Mouse (Mus musculus) embryonic facial prominence, embryonic 14.5 days (tissue): ENCODE data around the gene Hrasls. TPM values are rescaled to one million over a fixed set of nuclear protein-coding genes. Genes with fewer than 3 reads are reported as not detected.

Experiments
- ATAC-seq: fragments of 200-750 bp; cut with Nextera tagmentation; 2 replicates; pipeline ENCODE4 v1.8.0; 2017; ENCODE audit warnings: low read depth, moderate number of reproducible peaks, moderate TSS enrichment
- DNase-seq: peaks from one replicate; pipeline ENCODE4 v3.0.0-alpha.2; 2015; ENCODE audit warnings: low spot score
- H3K27ac ChIP-seq: fragments of 300-500 bp; sonication (generic); replicated peaks from 2 replicates; pipeline ENCODE4 v1.5.1; 2014; ENCODE audit warnings: low read depth, mild to moderate bottlenecking, low read length, moderate library complexity
- H3K27me3 ChIP-seq: fragments of 300-500 bp; sonication (generic); replicated peaks from 2 replicates; pipeline ENCODE4 v1.6.1; 2014; ENCODE audit warnings: low read length; ENCODE audit not compliant: control insufficient read depth, insufficient read depth
- H3K36me3 ChIP-seq: fragments of 300-500 bp; sonication (generic); 2 replicates; pipeline ENCODE4 v1.6.1; 2014; ENCODE audit warnings: low read length, mixed read lengths; ENCODE audit not compliant: control insufficient read depth, insufficient read depth
- H3K4me1 ChIP-seq: fragments of 300-500 bp; sonication (generic); 2 replicates; pipeline ENCODE4 v1.6.1; 2014; ENCODE audit warnings: antibody characterized with exemption, low read length; ENCODE audit not compliant: control insufficient read depth, insufficient read depth
- H3K4me2 ChIP-seq: fragments of 300-500 bp; sonication (generic); 2 replicates; pipeline ENCODE4 v1.6.1; 2014; ENCODE audit warnings: low read depth, mild to moderate bottlenecking, low read length, moderate library complexity, mixed read lengths
- H3K4me3 ChIP-seq: fragments of 300-500 bp; sonication (generic); 2 replicates; pipeline ENCODE4 v1.5.1; 2014; ENCODE audit warnings: low read depth, mild to moderate bottlenecking, low read length
- H3K9ac ChIP-seq: fragments of 300-500 bp; sonication (generic); 2 replicates; pipeline ENCODE4 v1.6.1; 2014; ENCODE audit warnings: low read depth, mild to moderate bottlenecking, low read length, moderate library complexity, mixed read lengths
- H3K9me3 ChIP-seq: fragments of 300-500 bp; sonication (generic); 2 replicates; pipeline ENCODE4 v1.6.1; 2016; ENCODE audit warnings: low read length; ENCODE audit not compliant: control insufficient read depth
- WGBS: fragments of 180-500 bp; shearing (Covaris S2); extraction: QIAGEN DNeasy Blood & Tissue Kit; methylation state at CpG from one replicate; pipeline ENCODE4 v1.1.7; 2014; 5-methylcytosine and 5-hydroxymethylcytosine counted together
- polyA plus RNA-seq: library from polyadenylated mRNA; unstranded; fragments of >200 nt; fragmentation: Nextera tagmentation; extraction: Ambion mirVana; gene quantifications from 2 replicates; pipeline ENCODE4 v1.2.1, GENCODE M21; 2014

The Hrasls gene
- polyA plus RNA-seq, 1 experiment from 2014 or later = 2.2 TPM

- Histone ChIP-seq H3K36me3 (no peaks in the 10 kb centered on the region), H3K9ac (no peak overlapping the region), H3K4me2 (no peak overlapping the region), H3K9me3 (no peaks in the 10 kb centered on the region), H3K27me3 (no peaks in the 10 kb centered on the region), H3K4me3 (no peak overlapping the region), H3K27ac (no peak overlapping the region), H3K4me1 (no peaks in the 10 kb centered on the region; the same call in 1 of the 2 replicates)
- DNase-seq (peak; percentile 33), ATAC-seq (no peak)
- 70% methylated on average over 1 of the region's 1 CpGs for WGBS
Measured at GRCm38 (mm10) chr16:29195156-29195555, 14.3 kb upstream of the Hrasls start.

- Histone ChIP-seq H3K4me1 (no peaks in the 10 kb centered on the region; the same call in 1 of the 2 replicates), H3K36me3 (no peaks in the 10 kb centered on the region), H3K27me3 (no peaks in the 10 kb centered on the region), H3K9me3 (no peaks in the 10 kb centered on the region), H3K27ac (no peak overlapping the region), H3K4me2 (no peak overlapping the region), H3K9ac (no peak overlapping the region), H3K4me3 (no peak overlapping the region)
- ATAC-seq (peak; percentile 88), DNase-seq (peak; percentile 90)
- 7% methylated on average over 5 of the region's 5 CpGs for WGBS
Measured at GRCm38 (mm10) chr16:29198461-29198860, 11.0 kb upstream of the Hrasls start.

GRCm38 (mm10) chr16:29201146-29201545 lies 8.3 kb upstream of the Hrasls start:
- Histone ChIP-seq H3K27me3 (no peaks in the 10 kb centered on the region), H3K9me3 (no peaks in the 10 kb centered on the region), H3K4me1 (no peaks in the 10 kb centered on the region; the same call in 1 of the 2 replicates), H3K36me3 (no peaks in the 10 kb centered on the region), H3K4me2 (no peak overlapping the region), H3K4me3 (no peak overlapping the region), H3K27ac (no peak overlapping the region), H3K9ac (no peak overlapping the region)
- 70% methylated on average over 2 of the region's 2 CpGs for WGBS
- ATAC-seq (no peak), DNase-seq (no peak)

GRCm38 (mm10) chr16:29204875-29205274 lies 4.6 kb upstream of the Hrasls start:
- H3K27ac ChIP-seq = no peak overlapping the region
- WGBS = 68% methylated on average over 7 of the region's 7 CpGs
- H3K4me2 ChIP-seq = no peak overlapping the region
- no peak for ATAC-seq
- no peak for DNase-seq
- no peak overlapping the region for H3K9ac ChIP-seq
- no peak overlapping the region for H3K4me3 ChIP-seq
- no peaks in the 10 kb centered on the region; the same call in 1 of the 2 replicates for H3K27me3 ChIP-seq
- H3K4me1 ChIP-seq = no peaks in the 10 kb centered on the region
- H3K9me3 ChIP-seq = no peaks in the 10 kb centered on the region
- H3K36me3 ChIP-seq = no peaks in the 10 kb centered on the region

GRCm38 (mm10) chr16:29205581-29205980 lies 3.9 kb upstream of the Hrasls start:
- Histone ChIP-seq H3K27me3 (no peaks in the 10 kb centered on the region; the same call in 1 of the 2 replicates), H3K9ac (no peak overlapping the region), H3K27ac (no peak overlapping the region), H3K4me2 (no peak overlapping the region), H3K4me1 (peaks cover 4% of the 10 kb centered on the region; the same call in 1 of the 2 replicates), H3K9me3 (no peaks in the 10 kb centered on the region), H3K36me3 (no peaks in the 10 kb centered on the region), H3K4me3 (no peak overlapping the region)
- DNase-seq (no peak), ATAC-seq (no peak)
- WGBS = 38% methylated on average over 2 of the region's 2 CpGs

GRCm38 (mm10) chr16:29208841-29209240 lies 654 bp upstream of the Hrasls start:
- Histone ChIP-seq H3K9ac (no peak overlapping the region), H3K36me3 (no peaks in the 10 kb centered on the region), H3K9me3 (no peaks in the 10 kb centered on the region), H3K27ac (no peak overlapping the region), H3K4me2 (no peak overlapping the region), H3K27me3 (peaks cover 3% of the 10 kb centered on the region; the same call in 1 of the 2 replicates), H3K4me1 (peaks cover 4% of the 10 kb centered on the region; the same call in 1 of the 2 replicates), H3K4me3 (no peak overlapping the region)
- ATAC-seq = no peak
- DNase-seq = no peak
- WGBS = 56% methylated on average over 7 of the region's 7 CpGs

GRCm38 (mm10) chr16:29216395-29217295 lies 7.2 kb downstream of the Hrasls start:
- no peak overlapping the region for H3K4me3 ChIP-seq
- 86% methylated on average over 5 of the region's 5 CpGs for WGBS
- H3K27ac ChIP-seq = no peak overlapping the region
- no peak overlapping the region for H3K4me2 ChIP-seq
- H3K4me1 ChIP-seq = no peaks in the 10 kb centered on the region
- DNase-seq (no peak), ATAC-seq (no peak)
- no peaks in the 10 kb centered on the region for H3K36me3 ChIP-seq
- no peak overlapping the region for H3K9ac ChIP-seq
- no peaks in the 10 kb centered on the region for H3K9me3 ChIP-seq
- peaks cover 1% of the 10 kb centered on the region; the same call in 1 of the 2 replicates for H3K27me3 ChIP-seq

GRCm38 (mm10) chr16:29235951-29236350 lies 26.5 kb downstream of the Hrasls start:
- H3K9me3 ChIP-seq = no peaks in the 10 kb centered on the region
- DNase-seq (no peak), ATAC-seq (no peak)
- WGBS = 78% methylated on average over 5 of the region's 5 CpGs
- H3K36me3 ChIP-seq = no peaks in the 10 kb centered on the region
- no peaks in the 10 kb centered on the region for H3K27me3 ChIP-seq
- H3K4me1 ChIP-seq = no peaks in the 10 kb centered on the region
- H3K4me2 ChIP-seq = no peak overlapping the region
- H3K27ac ChIP-seq = no peak overlapping the region
- H3K9ac ChIP-seq = no peak overlapping the region
- H3K4me3 ChIP-seq = no peak overlapping the region
